Mouse (Mus musculus) left cerebral cortex, postnatal 25 days (tissue): ENCODE measurements around the gene Kcna10. TPM values are rescaled to one million over a fixed set of nuclear protein-coding genes. Genes with fewer than 3 reads are reported as not detected.
A peak's percentile ranks its signal among the peaks of the same experiment; 100 is the strongest.

Experiments used
- DNase-seq, 2 experiments: peaks; one replicate each; pipeline ENCODE4 v3.0.0; 2022; ENCODE audit warnings: low spot score in 2 of 2, mixed read lengths in 1 of 2
- intact Hi-C: fragments of 180-260 bp; cut with DNase I; formaldehyde crosslinking; loops from one replicate; pipeline ENCODE4 v1.15.1; 2025
- total RNA-seq, 2 experiments: library from RNA; stranded (reverse); gene quantifications; 2 replicates each; pipeline ENCODE4 v1.2.3; 2021

The Kcna10 gene
- not detected for total RNA-seq

GRCm38 (mm10) chr3:107182756-107183155, at the start of gene Kcna10:
TSS of gene Kcna10 (plus strand) at chr3:107183056.
- intact Hi-C loops: no loop called here
- DNase-seq: no peak

DNA sequence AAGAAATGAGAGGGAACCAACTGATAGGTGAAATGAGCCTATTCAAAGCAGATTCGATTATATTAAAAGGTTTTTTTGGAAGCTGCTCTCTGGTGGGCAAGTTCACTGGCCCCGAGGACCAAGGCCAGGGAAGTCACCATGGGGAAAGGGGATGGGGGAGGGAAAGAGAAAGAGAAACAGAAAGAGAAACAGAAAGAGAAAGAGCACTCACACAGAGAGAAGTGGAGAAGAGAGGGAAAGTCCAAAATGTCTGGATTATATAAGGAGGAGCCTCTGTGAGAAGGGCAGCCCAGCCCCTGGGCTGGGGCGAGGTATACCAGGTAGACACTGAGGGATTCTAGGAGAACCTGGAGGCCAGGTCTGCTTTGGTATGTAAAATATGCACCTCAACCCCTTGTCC, 48.4 kb upstream of the Kcna10 start:
- DNase-seq: no peak
- intact Hi-C loops: no loop called here

DNA sequence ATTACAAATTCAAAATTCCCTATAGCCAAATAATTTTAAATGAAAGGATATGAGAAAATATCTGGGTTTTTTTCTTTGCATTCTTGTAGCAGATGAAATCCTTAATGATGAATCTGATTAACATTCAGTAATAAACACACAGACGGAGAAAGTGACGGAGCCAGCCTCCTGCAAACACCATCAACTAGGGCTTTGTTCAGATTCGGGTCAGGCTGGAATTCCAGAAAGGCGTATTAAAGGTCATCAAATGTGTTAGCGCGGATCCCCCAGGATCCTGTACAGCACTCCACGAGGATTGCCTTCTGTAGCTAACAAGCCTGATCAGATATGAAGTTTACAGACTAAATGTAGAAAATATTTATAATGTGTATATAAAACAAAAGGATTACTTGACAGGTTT, 35.7 kb upstream of the Kcna10 start:
- no peak for DNase-seq
- intact Hi-C loops: no loop called here

DNA sequence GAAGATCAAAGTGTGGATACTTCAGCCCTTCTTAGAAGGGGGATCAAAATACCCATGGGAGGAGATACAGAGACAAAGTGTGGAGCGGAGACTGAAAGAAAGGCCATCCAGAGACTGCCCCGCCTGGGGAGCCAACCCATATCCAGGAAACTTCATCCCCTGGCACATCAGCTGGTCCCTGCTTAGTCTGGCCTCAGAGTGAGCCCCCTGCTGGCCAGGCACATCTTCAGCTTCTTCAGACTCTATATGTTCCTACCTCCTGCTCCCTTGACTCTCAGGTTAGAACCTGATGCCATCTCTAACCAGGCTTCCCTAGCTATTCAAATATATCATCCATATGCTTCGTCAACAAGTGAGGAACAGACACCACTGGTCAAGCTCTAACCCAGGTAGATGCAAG, 33.9 kb upstream of the Kcna10 start:
- DNase-seq: no peak
- intact Hi-C loops: no loop called here

GRCm38 (mm10) chr3:107150469-107150868, 32.4 kb upstream of the Kcna10 start:
- no peak for DNase-seq
- intact Hi-C loops: no loop called here

GRCm38 (mm10) chr3:107150872-107151540, 31.9 kb upstream of the Kcna10 start:
- no peak for DNase-seq
- intact Hi-C loops: no loop called here

DNA sequence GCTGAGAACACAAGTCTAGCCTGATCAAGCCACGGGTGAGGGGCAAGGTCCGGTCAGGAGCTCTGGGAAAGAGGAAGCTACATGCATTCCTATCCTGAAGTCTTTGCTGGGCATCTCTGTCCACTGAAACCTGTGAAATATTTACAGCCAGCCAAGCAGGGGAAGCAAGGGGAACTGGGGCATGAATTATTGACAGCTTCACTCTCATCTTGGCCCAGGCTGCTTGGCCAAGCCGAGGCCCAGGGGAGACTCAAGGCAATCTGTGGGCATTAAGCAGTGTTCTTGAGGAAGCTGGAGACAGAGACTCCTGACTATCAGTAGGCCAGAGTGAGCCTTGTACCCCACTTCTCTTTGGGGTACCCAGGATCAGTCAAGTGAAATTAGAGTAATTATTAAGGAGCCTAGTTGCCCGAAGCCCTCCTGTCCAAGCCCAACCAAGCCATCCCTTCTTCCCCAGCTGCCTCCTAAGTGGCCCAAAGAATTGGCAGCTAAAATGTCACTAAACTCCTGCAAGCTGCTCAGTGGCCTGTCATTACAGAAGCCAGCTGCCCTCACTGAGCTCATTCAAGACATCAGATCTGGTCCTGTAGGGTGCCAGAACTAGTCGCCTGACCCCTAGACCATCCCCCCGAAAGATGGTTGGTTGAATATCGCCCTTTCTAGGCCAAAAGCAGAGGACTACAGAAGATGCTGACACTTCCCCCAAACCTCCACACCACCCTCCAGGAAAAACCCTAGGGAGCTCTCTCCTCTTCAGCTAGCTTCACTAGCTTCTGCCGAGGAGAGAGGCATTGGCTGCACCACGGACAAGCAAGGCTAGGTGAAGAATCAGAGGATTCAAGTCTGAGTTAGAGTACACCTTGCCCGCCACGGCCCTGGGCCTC, 28.8 kb upstream of the Kcna10 start:
- DNase-seq: no peak
- intact Hi-C loops: no loop called here

- intact Hi-C loops: loop anchor here (2.0 kb wide), 1 partner anchor 56 kb away; no protein-coding TSS in a partner anchor
- no peak for DNase-seq
These were observed 24.0 kb upstream of the Kcna10 start for GRCm38 (mm10) chr3:107158856-107159255.

DNA sequence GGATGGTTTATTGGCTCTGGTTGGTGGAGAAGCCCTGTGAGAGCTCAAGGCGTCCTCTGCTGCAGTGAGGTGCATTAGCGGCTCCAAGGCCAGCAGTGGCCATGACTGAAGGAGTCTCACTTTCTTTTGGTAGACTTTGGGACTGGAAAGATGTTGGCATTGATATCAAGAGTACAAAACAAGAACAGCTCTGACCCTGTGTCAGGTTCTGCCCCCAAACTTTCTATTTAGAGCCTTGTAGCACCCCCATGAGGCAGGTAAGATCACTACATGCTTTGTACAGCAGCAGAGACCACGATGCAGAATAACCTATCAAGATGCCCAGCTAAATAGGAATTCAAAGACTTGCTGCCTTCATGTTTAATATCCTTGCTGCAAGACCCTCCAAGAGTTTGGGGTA, 23.4 kb upstream of the Kcna10 start:
- no peak for DNase-seq

DNA sequence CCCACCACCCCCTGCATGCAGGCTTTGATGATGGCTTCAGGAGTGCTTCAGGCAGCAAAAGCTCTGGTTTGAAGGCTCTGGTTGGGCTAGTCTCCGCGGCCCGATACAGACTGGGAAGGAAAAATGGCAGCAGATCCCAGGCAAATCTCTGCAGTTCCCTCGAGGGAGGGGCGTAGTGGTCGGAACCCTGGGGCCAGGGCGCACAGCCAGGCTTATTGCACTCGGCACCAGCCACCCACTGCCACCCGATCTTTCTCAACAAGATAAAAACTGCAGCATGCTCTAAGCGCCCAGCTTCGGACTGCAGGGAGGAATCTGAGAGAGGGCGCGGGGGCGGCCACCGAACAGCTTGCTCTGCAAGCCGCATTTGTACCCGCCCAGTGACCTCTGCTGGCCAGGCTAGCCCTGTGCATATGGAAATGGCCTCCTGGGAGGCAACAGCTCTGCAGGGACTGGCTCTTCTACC, 23.0 kb upstream of the Kcna10 start:
- DNase-seq: peak; percentile 29 to 49
- intact Hi-C loops: loop anchor here (2.0 kb wide), 2 partner anchors 57 to 65 kb away; no protein-coding TSS in a partner anchor

More for the DNA sequence above, 23.4 kb upstream of the Kcna10 start:
- intact Hi-C loops: loop anchor here (2.0 kb wide), 1 partner anchor 57 kb away; no protein-coding TSS in a partner anchor

- DNase-seq: peak in 1 of 2 experiments; percentile 13
- intact Hi-C loops: no loop called here
These were observed 20.1 kb upstream of the Kcna10 start for GRCm38 (mm10) chr3:107162741-107163140.

GRCm38 (mm10) chr3:107169552-107169951, 13.3 kb upstream of the Kcna10 start:
- intact Hi-C loops: no loop called here
- peak in 1 of 2 experiments; percentile 81 for DNase-seq

DNA sequence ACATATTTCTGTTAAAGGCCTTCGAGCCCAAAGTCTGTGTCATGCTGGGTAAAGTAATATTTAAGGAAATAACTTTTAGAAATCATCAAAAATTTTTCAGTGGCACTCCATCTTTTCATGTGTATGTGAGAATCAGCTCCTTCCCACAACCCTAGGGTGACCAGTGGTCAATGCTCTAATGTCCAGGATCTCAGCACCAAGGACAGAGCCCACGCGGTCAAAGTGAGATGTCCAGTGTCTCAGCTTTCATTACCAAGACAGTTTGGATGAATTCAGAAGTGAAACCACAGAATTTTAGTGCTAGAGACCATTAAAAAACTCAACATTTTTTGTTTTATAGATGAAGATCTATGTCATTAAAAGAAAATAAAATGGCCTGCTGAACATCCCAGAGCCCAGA, 10.9 kb upstream of the Kcna10 start:
- intact Hi-C loops: no loop called here
- no peak for DNase-seq

- intact Hi-C loops: no loop called here
- no peak for DNase-seq
These were observed 10.3 kb upstream of the Kcna10 start for GRCm38 (mm10) chr3:107172556-107172955.

DNA sequence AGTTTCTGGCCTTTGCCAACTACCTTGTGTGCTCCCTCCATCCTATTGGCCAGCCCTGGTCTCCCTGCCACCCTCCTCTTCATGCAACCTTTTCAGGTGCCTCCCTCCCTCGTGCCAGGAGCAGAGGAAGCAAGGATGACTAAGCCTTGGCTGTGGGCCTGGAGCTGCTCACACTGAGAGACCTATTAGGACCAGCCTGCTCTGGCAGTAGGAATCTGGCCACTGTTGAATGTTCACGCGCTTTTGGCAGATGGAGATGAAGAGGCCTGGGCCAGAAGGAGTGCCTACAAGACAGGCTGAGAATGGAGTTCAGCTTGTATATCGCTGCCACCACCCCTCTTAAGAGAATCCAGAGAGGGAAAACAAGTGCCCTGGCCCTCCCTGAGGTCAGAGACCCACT, 7.4 kb upstream of the Kcna10 start:
- peak in 1 of 2 experiments; percentile 34 for DNase-seq
- intact Hi-C loops: no loop called here

DNA sequence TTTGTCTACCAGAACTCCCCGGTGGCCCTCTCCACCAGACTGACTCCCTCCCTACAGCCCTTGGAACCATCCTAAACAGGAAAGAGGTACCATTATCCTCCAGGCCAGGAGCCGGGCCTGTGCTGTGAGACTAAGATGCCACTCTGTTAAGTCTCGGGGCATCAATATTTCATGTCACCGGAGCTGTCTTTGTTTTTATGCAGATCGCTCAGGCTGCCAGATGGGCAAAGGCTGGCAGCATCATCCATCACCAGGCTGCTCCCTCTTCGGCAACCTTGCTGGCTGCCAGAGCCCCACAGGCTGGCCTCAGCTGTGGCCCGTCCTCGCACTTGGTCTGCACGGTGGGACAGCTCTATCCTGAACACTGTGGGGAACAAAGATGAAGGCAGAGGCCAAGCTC, 6.4 kb upstream of the Kcna10 start:
- intact Hi-C loops: no loop called here
- no peak for DNase-seq

- intact Hi-C loops: no loop called here
- no peak for DNase-seq
These were observed 2.0 kb upstream of the Kcna10 start for GRCm38 (mm10) chr3:107180860-107181259.

- DNase-seq: peak in 1 of 2 experiments; percentile 20
These were observed 322 bp downstream of the Kcna10 start for GRCm38 (mm10) chr3:107183178-107183577.

DNA sequence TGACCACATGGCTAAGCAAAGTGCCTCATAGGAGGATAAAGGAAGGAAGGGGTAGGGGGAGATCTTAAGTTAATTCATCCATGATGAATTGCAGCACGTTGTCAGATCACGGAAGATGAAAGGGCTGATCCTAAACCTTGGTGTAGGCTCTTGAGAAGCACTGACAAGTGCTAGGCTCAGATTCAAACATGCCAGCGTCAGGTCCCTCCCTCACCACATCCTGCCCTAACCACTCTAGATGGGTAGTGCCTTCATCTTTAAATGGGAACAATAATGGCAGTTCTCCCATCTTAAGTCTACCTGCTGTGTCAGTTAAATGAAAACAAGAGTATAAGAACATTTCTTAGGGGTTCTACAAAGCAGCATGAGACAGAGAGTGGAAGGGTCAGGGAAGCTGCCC, 2.7 kb downstream of the Kcna10 start:
- intact Hi-C loops: loop anchor here (5.0 kb wide), 1 partner anchor 248 kb away; no protein-coding TSS in a partner anchor
- no peak for DNase-seq

More at GRCm38 (mm10) chr3:107183178-107183577, 322 bp downstream of the Kcna10 start:
- intact Hi-C loops: no loop called here

DNA sequence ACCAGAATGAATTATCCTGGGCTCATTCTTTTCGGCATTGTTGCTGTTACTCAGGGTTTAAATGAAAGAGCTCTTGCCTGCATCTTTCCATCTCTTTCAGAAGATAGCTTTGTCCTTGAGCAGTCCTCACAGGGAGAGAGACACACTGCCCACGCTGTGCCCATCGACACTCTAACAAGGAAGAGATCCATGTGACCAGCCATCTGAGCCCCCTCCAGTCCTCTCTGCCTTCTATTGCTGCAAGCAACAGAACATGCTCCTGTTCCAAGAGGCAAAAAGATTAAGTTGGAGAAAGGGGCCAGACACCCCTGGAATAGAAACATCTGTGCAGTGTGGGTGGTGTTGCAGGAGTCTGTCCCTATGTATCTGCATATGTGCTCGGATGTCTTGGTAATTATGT, 4.2 kb downstream of the Kcna10 start:
- DNase-seq: peak in 1 of 2 experiments; percentile 60

More for the DNA sequence above, 4.2 kb downstream of the Kcna10 start:
- intact Hi-C loops: loop anchor here (5.0 kb wide), 1 partner anchor 250 kb away; no protein-coding TSS in a partner anchor
